Mouse (Mus musculus): ENCODE data around the gene Nsf.

Nsf gene

GRCm38 (mm10) chr11:103838955-103839354, 114.9 kb downstream of the Nsf start:
- no peak for DNase-seq (ENCODE audit: low spot score in 2 of 2)

- no peak for DNase-seq (ENCODE audit: low spot score in 2 of 2)
These were observed 121.5 kb downstream of the Nsf start for GRCm38 (mm10) chr11:103832331-103832730.

GRCm38 (mm10) chr11:103831766-103832165, 122.1 kb downstream of the Nsf start:
- DNase-seq (ENCODE audit: low spot score in 2 of 2), result no peak

- DNase-seq (ENCODE audit: low spot score in 2 of 2), result no peak
These were observed 123.4 kb downstream of the Nsf start for GRCm38 (mm10) chr11:103830476-103830875.

- DNase-seq (ENCODE audit: low spot score in 2 of 2), result no peak
These were observed 123.9 kb downstream of the Nsf start for GRCm38 (mm10) chr11:103829956-103830355.

GRCm38 (mm10) chr11:103828866-103829265, 125.0 kb downstream of the Nsf start:
- no peak for DNase-seq (ENCODE audit: low spot score in 2 of 2)

- DNase-seq (ENCODE audit: low spot score in 2 of 2), result no peak
These were observed 126.7 kb downstream of the Nsf start for GRCm38 (mm10) chr11:103827201-103827600.

GRCm38 (mm10) chr11:103816719-103817118, 137.1 kb downstream of the Nsf start:
- DNase-seq (ENCODE audit: low spot score in 2 of 2), result no peak

- no peak for DNase-seq (ENCODE audit: low spot score in 2 of 2)
These were observed 137.9 kb downstream of the Nsf start for GRCm38 (mm10) chr11:103815986-103816385.

GRCm38 (mm10) chr11:103814808-103815207, 139.0 kb downstream of the Nsf start:
- no peak for DNase-seq (ENCODE audit: low spot score in 2 of 2)

- no peak for DNase-seq (ENCODE audit: low spot score in 2 of 2)
These were observed 142.6 kb downstream of the Nsf start for GRCm38 (mm10) chr11:103811246-103811645.

GRCm38 (mm10) chr11:103810631-103811030, 143.2 kb downstream of the Nsf start:
- DNase-seq (ENCODE audit: low spot score in 2 of 2), result no peak

- no peak for DNase-seq (ENCODE audit: low spot score in 2 of 2)
These were observed 144.0 kb downstream of the Nsf start for GRCm38 (mm10) chr11:103809611-103810598.

- no peak for DNase-seq (ENCODE audit: low spot score in 2 of 2)
These were observed 144.9 kb downstream of the Nsf start for GRCm38 (mm10) chr11:103808771-103809610.

- no peak for DNase-seq (ENCODE audit: low spot score in 2 of 2)
These were observed 145.9 kb downstream of the Nsf start for GRCm38 (mm10) chr11:103807966-103808365.

GRCm38 (mm10) chr11:103804804-103805203, 149.1 kb downstream of the Nsf start:
- DNase-seq (ENCODE audit: low spot score in 2 of 2), result no peak

GRCm38 (mm10) chr11:103804126-103804525, 149.7 kb downstream of the Nsf start:
- no peak for DNase-seq (ENCODE audit: low spot score in 2 of 2)

- DNase-seq (ENCODE audit: low spot score in 2 of 2), result no peak
These were observed 152.7 kb downstream of the Nsf start for GRCm38 (mm10) chr11:103801128-103801527.

- DNase-seq (ENCODE audit: low spot score in 2 of 2), result no peak
These were observed 163.9 kb downstream of the Nsf start for GRCm38 (mm10) chr11:103789951-103790350.

- DNase-seq (ENCODE audit: low spot score in 2 of 2), result no peak
These were observed 173.7 kb downstream of the Nsf start for GRCm38 (mm10) chr11:103780152-103780551.

- DNase-seq (ENCODE audit: low spot score in 2 of 2), result no peak
These were observed 179.7 kb downstream of the Nsf start for GRCm38 (mm10) chr11:103774228-103774530.

GRCm38 (mm10) chr11:103773387-103774227, 180.2 kb downstream of the Nsf start, which contains the start of gene Wnt3:
Gene Wnt3, plus strand, starts transcription at chr11:103774150.
- no peak for DNase-seq (ENCODE audit: low spot score in 2 of 2)

All from spleen, postnatal 36 days (tissue).